Mouse (Mus musculus) ES-Bruce4 (cell line): ENCODE data around the gene Vgf. TPM values are rescaled to one million over a fixed set of nuclear protein-coding genes. Genes with fewer than 3 reads are reported as not detected.
A peak's percentile ranks its signal among the peaks of the same experiment; 100 is the strongest.

Source experiments
- H3K27ac ChIP-seq: 2 replicates; pipeline ENCODE4 v1.5.1; 2012; ENCODE audit warnings: low read length, inconsistent platforms; ENCODE audit not compliant: insufficient read depth
- H3K27me3 ChIP-seq: 2 replicates; pipeline ENCODE4 v1.6.1; 2012; ENCODE audit warnings: mild to moderate bottlenecking, low read length, inconsistent platforms; ENCODE audit not compliant: control insufficient read depth, poor library complexity, insufficient read depth, severe bottlenecking
- H3K36me3 ChIP-seq: 2 replicates; pipeline ENCODE4 v1.6.1; 2012; ENCODE audit warnings: inconsistent platforms, mild to moderate bottlenecking, low read length, moderate library complexity; ENCODE audit not compliant: control insufficient read depth, poor library complexity, insufficient read depth, severe bottlenecking
- H3K4me1 ChIP-seq: one replicate; pipeline ENCODE4 v1.8.1; 2011; ENCODE audit warnings: low read length; ENCODE audit not compliant: control insufficient read depth, insufficient read depth
- H3K4me3 ChIP-seq: 2 replicates; pipeline ENCODE4 v1.5.1; 2011; ENCODE audit warnings: low read depth, mild to moderate bottlenecking, low read length
- H3K9ac ChIP-seq: 2 replicates; pipeline ENCODE4 v1.6.1; 2012; ENCODE audit warnings: low read depth, mild to moderate bottlenecking, inconsistent platforms; ENCODE audit not compliant: poor library complexity, severe bottlenecking
- H3K9me3 ChIP-seq: replicated peaks from 2 replicates; pipeline ENCODE4 v1.6.1; 2012; ENCODE audit warnings: mild to moderate bottlenecking, low read length, inconsistent platforms; ENCODE audit not compliant: control insufficient read depth, poor library complexity, insufficient read depth, severe bottlenecking
- CTCF ChIP-seq: IDR thresholded peaks from one replicate; pipeline ENCODE4 v1.8.1; 2011; ENCODE audit warnings: low read depth, low read length
- EP300 ChIP-seq: IDR thresholded peaks from 2 replicates; pipeline ENCODE4 v1.6.1; 2011; ENCODE audit warnings: low read depth, low read length; ENCODE audit not compliant: insufficient read depth
- POLR2A ChIP-seq: IDR thresholded peaks from one replicate; pipeline ENCODE4 v1.8.1; 2011; ENCODE audit warnings: low read length; ENCODE audit not compliant: insufficient read depth
- polyA plus RNA-seq: library from polyadenylated mRNA; stranded (reverse); fragments of >200 nt; gene quantifications from 2 replicates; pipeline ENCODE4 v1.2.4, GENCODE M21; 2011; ENCODE audit warnings: low read depth; ENCODE audit not compliant: missing spikeins, insufficient read depth, insufficient read length

Vgf gene
- polyA plus RNA-seq, 1 experiment: 5.7 TPM

- H3K9ac ChIP-seq: no peak overlapping the region
- no peak for TF ChIP-seq EP300
- no peak for TF ChIP-seq CTCF
- no peak for TF ChIP-seq POLR2A
- no peak overlapping the region for H3K27ac ChIP-seq
- H3K4me3 ChIP-seq: no peak overlapping the region
- no peaks in the 10 kb centered on the region for H3K4me1 ChIP-seq
- no peaks in the 10 kb centered on the region for H3K9me3 ChIP-seq
- no peaks in the 10 kb centered on the region for H3K27me3 ChIP-seq
- H3K36me3 ChIP-seq: no peaks in the 10 kb centered on the region
These were observed 42.5 kb downstream of the Vgf start for GRCm38 (mm10) chr5:137068711-137069110.

GRCm38 (mm10) chr5:137070881-137071605 is 44.9 kb downstream of the Vgf start:
- no peak overlapping the region for H3K27ac ChIP-seq
- H3K4me1 ChIP-seq: peaks cover 7% of the 10 kb centered on the region
- no peak overlapping the region for H3K4me3 ChIP-seq
- TF ChIP-seq CTCF (no peak), EP300 (no peak), POLR2A (no peak)
- H3K27me3 ChIP-seq: no peaks in the 10 kb centered on the region
- H3K36me3 ChIP-seq: no peaks in the 10 kb centered on the region
- no peaks in the 10 kb centered on the region for H3K9me3 ChIP-seq
- H3K9ac ChIP-seq: no peak overlapping the region

GRCm38 (mm10) chr5:137072079-137072960 is 46.1 kb downstream of the Vgf start, which contains the start of gene Serpine1:
Serpine1 (minus strand) TSS chr5:137072268.
- 0 out of 2 replicates have a peak within 1 kb of the TSS, but pooled peaks have one; percentile 7 for H3K9ac ChIP-seq
- no peaks in the 10 kb centered on the region for H3K36me3 ChIP-seq
- TF ChIP-seq CTCF: no peak
- TF ChIP-seq POLR2A: no peak
- TF ChIP-seq EP300: peak; percentile 72
- peak within 1 kb of the TSS; percentile 46 for H3K27ac ChIP-seq
- H3K4me3 ChIP-seq: peak within 1 kb of the TSS; percentile 42
- no peaks in the 10 kb centered on the region for H3K9me3 ChIP-seq
- peaks cover 7% of the 10 kb centered on the region for H3K4me1 ChIP-seq
- no peaks in the 10 kb centered on the region for H3K27me3 ChIP-seq

- Histone ChIP-seq H3K27me3 (no peaks in the 10 kb centered on the region), H3K36me3 (no peaks in the 10 kb centered on the region), H3K4me1 (peaks cover 7% of the 10 kb centered on the region), H3K27ac (peak overlapping the region; percentile 1), H3K9ac (no peak overlapping the region), H3K9me3 (no peaks in the 10 kb centered on the region), H3K4me3 (no peak overlapping the region)
- TF ChIP-seq CTCF (no peak), EP300 (no peak), POLR2A (no peak)
These were observed 46.9 kb downstream of the Vgf start for GRCm38 (mm10) chr5:137073141-137073540.

- Histone ChIP-seq H3K9ac (no peak overlapping the region), H3K4me1 (peaks cover 7% of the 10 kb centered on the region), H3K4me3 (no peak overlapping the region), H3K36me3 (no peaks in the 10 kb centered on the region), H3K27ac (no peak overlapping the region), H3K9me3 (no peaks in the 10 kb centered on the region), H3K27me3 (no peaks in the 10 kb centered on the region)
- TF ChIP-seq POLR2A: no peak
- no peak for TF ChIP-seq EP300
- TF ChIP-seq CTCF: no peak
These were observed 48.0 kb downstream of the Vgf start for GRCm38 (mm10) chr5:137074191-137074651.

- H3K9ac ChIP-seq: no peak overlapping the region
- no peaks in the 10 kb centered on the region for H3K27me3 ChIP-seq
- H3K4me1 ChIP-seq: peaks cover 7% of the 10 kb centered on the region
These were observed 49.5 kb downstream of the Vgf start for GRCm38 (mm10) chr5:137075726-137076125.

More at GRCm38 (mm10) chr5:137075726-137076125, 49.5 kb downstream of the Vgf start:
- H3K27ac ChIP-seq: no peak overlapping the region
- no peaks in the 10 kb centered on the region for H3K36me3 ChIP-seq
- H3K9me3 ChIP-seq: no peaks in the 10 kb centered on the region
- TF ChIP-seq CTCF (no peak), POLR2A (no peak), EP300 (no peak)
- H3K4me3 ChIP-seq: no peak overlapping the region
